Comparison of ENCODE assay signal across 19 mouse cellular contexts in the genomic region with DNA sequence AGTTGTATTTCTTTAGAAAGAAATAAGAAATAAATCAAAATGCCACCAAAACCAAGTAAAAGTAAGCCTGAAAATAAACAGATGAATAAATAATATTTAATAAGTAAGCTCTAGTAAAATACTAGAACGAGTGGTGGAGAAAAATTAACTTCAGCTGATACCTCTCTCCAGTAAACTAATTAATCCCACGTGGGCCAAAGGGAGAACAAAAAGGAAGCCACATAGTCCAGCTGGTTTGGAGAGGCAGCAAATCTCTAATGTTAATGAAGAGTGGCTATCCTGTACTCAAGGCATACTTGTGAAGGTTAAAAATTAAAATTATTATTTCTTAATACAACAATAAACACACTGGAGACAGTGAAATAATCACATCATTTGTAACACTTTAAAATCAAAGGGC. TPM values are rescaled to one million over a fixed set of nuclear protein-coding genes. Genes with fewer than 3 reads are reported as not detected.
A peak's percentile ranks its signal among the peaks of the same experiment; 100 is the strongest.
DNase-seq lines count a peak whose midpoint lies in the region; ATAC-seq and TF ChIP-seq lines count a peak whose summit lies in the region.
"Had no signal": no experiment of that assay in that cellular context is flagged by ENCODE, and none has a peak within 500 bp of the region (broad histone marks: within the 10 kb centered on the region; RNA-seq: fewer than 3 reads in every experiment).

No protein-coding gene starts in this region.

- intact Hi-C loops in heart, adult 2 months (cut with DNase I) = no loop called here
- intact Hi-C loops in heart, postnatal 36 days (cut with DNase I) = no loop called here

- no peak for DNase-seq in heart, embryonic 10.5 days (ENCODE audit: low spot score)
- DNase-seq in heart, adult 2 months = no peak
- no peak for DNase-seq in heart, postnatal 0 days (ENCODE audit: low spot score)
- DNase-seq in heart, postnatal 36 days = no peak
- DNase-seq in lung, embryonic 14.5 days = no peak
- no peak for DNase-seq in lung, adult 18-20 months
- DNase-seq in embryonic facial prominence, embryonic 10.5 days (ENCODE audit: low spot score) = no peak
- no peak for DNase-seq in retina, postnatal 1 day
- DNase-seq: cerebellum, adult 8-10 months; cerebellum, postnatal 36 days; liver, embryonic 13.5 days; right cerebral cortex, postnatal 25 days; spleen, adult 18-20 months had no signal

- H3K4me1 ChIP-seq in heart, embryonic 10.5 days = peaks cover 15% of the 10 kb centered on the region
- peaks cover 2% of the 10 kb centered on the region for H3K4me1 ChIP-seq in heart, adult 2 months (ENCODE audit: control insufficient read depth, insufficient read depth, low read length)
- H3K4me1 ChIP-seq in heart, postnatal 0 days (ENCODE audit: control insufficient read depth, insufficient read depth) = peaks cover 8% of the 10 kb centered on the region
- peaks cover 6% of the 10 kb centered on the region for H3K4me1 ChIP-seq in lung, embryonic 14.5 days (ENCODE audit: insufficient read depth)
- H3K4me1 ChIP-seq in embryonic facial prominence, embryonic 10.5 days = peaks cover 24% of the 10 kb centered on the region
- H3K4me1 ChIP-seq: intestine, embryonic 15.5 days had no signal

- peaks cover 10% of the 10 kb centered on the region for H3K36me3 ChIP-seq in heart, embryonic 10.5 days
- no peaks in the 10 kb centered on the region for H3K36me3 ChIP-seq in heart, adult 2 months (ENCODE audit: control insufficient read depth, insufficient read depth, low read length)
- no peaks in the 10 kb centered on the region for H3K36me3 ChIP-seq in heart, postnatal 0 days (replicated peaks; ENCODE audit: control insufficient read depth, insufficient read depth, low read length)
- peaks cover 4% of the 10 kb centered on the region; the same call in 1 of the 2 replicates for H3K36me3 ChIP-seq in lung, embryonic 14.5 days (ENCODE audit: insufficient read depth)
- H3K36me3 ChIP-seq in embryonic facial prominence, embryonic 10.5 days (replicated peaks) = peaks cover 21% of the 10 kb centered on the region
- H3K36me3 ChIP-seq: embryonic facial prominence, embryonic 15.5 days; intestine, embryonic 15.5 days; liver, embryonic 13.5 days had no signal

- WGBS in heart, embryonic 10.5 days = 67% methylated on average over 2 of the region's 2 CpGs
- WGBS in heart, adult 2 months = 38% methylated on average over 2 of the region's 2 CpGs
- WGBS in heart, postnatal 0 days = 61% methylated on average over 2 of the region's 2 CpGs
- WGBS in lung, embryonic 14.5 days = 19% methylated on average over 2 of the region's 2 CpGs
- 30% methylated on average over 2 of the region's 2 CpGs for WGBS in embryonic facial prominence, embryonic 10.5 days

- no peak for ATAC-seq in heart, postnatal 0 days (ENCODE audit: insufficient read depth, low read depth)
- ATAC-seq in lung, embryonic 14.5 days (ENCODE audit: insufficient read depth) = no peak
- ATAC-seq: forebrain, embryonic 16.5 days; intestine, embryonic 15.5 days had no signal

- no peaks in the 10 kb centered on the region for H3K27me3 ChIP-seq in heart, embryonic 10.5 days (ENCODE audit: insufficient read depth, poor library complexity, severe bottlenecking)
- H3K27me3 ChIP-seq in heart, adult 2 months (ENCODE audit: control insufficient read depth, insufficient read depth, low read length) = no peaks in the 10 kb centered on the region
- H3K27me3 ChIP-seq in heart, postnatal 0 days (ENCODE audit: control insufficient read depth, insufficient read depth, low read length) = no peaks in the 10 kb centered on the region
- no peaks in the 10 kb centered on the region for H3K27me3 ChIP-seq in lung, embryonic 14.5 days (ENCODE audit: insufficient read depth, low read length)
- no peaks in the 10 kb centered on the region for H3K27me3 ChIP-seq in embryonic facial prominence, embryonic 10.5 days (replicated peaks; ENCODE audit: low read depth, poor library complexity, severe bottlenecking)
- H3K27me3 ChIP-seq: embryonic facial prominence, embryonic 15.5 days; intestine, embryonic 15.5 days; kidney, embryonic 15.5 days; liver, embryonic 13.5 days had no signal

- H3K9me3 ChIP-seq in heart, embryonic 10.5 days = no peaks in the 10 kb centered on the region
- H3K9me3 ChIP-seq in heart, postnatal 0 days (replicated peaks; ENCODE audit: control insufficient read depth, low read length) = no peaks in the 10 kb centered on the region
- H3K9me3 ChIP-seq in lung, embryonic 14.5 days (ENCODE audit: low read depth, low read length) = no peaks in the 10 kb centered on the region
- no peaks in the 10 kb centered on the region for H3K9me3 ChIP-seq in embryonic facial prominence, embryonic 10.5 days
- H3K9me3 ChIP-seq: embryonic facial prominence, embryonic 15.5 days; intestine, embryonic 15.5 days; kidney, embryonic 15.5 days; liver, embryonic 13.5 days had no signal

- peaks cover 7% of the 10 kb centered on the region for H3K79me2 ChIP-seq in heart, adult 2 months (replicated peaks; ENCODE audit: control insufficient read depth, insufficient read depth, low read length)

- H3K4me3 ChIP-seq in heart, embryonic 10.5 days = peak overlapping the region; percentile 42
- H3K4me3 ChIP-seq in heart, adult 2 months = no peak overlapping the region
- no peak overlapping the region for H3K4me3 ChIP-seq in heart, postnatal 0 days (ENCODE audit: low read depth, low read length)
- H3K4me3 ChIP-seq in lung, embryonic 14.5 days (ENCODE audit: low read depth, low read length) = no peak overlapping the region
- H3K4me3 ChIP-seq in embryonic facial prominence, embryonic 10.5 days = peak overlapping the region; percentile 42
- H3K4me3 ChIP-seq: embryonic facial prominence, embryonic 15.5 days; intestine, embryonic 15.5 days; kidney, embryonic 15.5 days; liver, embryonic 13.5 days had no signal

- no peak for TF ChIP-seq POLR2A in heart, adult 2 months (IDR thresholded peaks at IDR 0.05; ENCODE audit: insufficient read depth, low read depth, low read length)

- peak overlapping the region; percentile 79 for H3K27ac ChIP-seq in heart, embryonic 10.5 days
- no peak overlapping the region for H3K27ac ChIP-seq in heart, adult 2 months
- H3K27ac ChIP-seq in heart, postnatal 0 days (ENCODE audit: low read depth) = no peak overlapping the region
- no peak overlapping the region for H3K27ac ChIP-seq in lung, embryonic 14.5 days (ENCODE audit: low read depth)
- peak overlapping the region; percentile 73 for H3K27ac ChIP-seq in embryonic facial prominence, embryonic 10.5 days (replicated peaks)
- H3K27ac ChIP-seq: hindbrain, embryonic 14.5 days; intestine, embryonic 15.5 days; macrophage had no signal

- H3K4me2 ChIP-seq in heart, postnatal 0 days (ENCODE audit: low read depth, low read length) = peak overlapping the region; percentile 28; the same call in 1 of the 2 replicates
- H3K4me2 ChIP-seq in lung, embryonic 14.5 days = peak overlapping the region; percentile 25; the same call in 1 of the 2 replicates
- H3K4me2 ChIP-seq: embryonic facial prominence, embryonic 15.5 days; hindbrain, embryonic 14.5 days; intestine, embryonic 15.5 days; liver, embryonic 13.5 days had no signal

- H3K9ac ChIP-seq in heart, adult 2 months (ENCODE audit: low read depth, low read length) = no peak overlapping the region
- H3K9ac ChIP-seq in heart, postnatal 0 days (replicated peaks; ENCODE audit: low read depth, low read length) = no peak overlapping the region
- H3K9ac ChIP-seq in lung, embryonic 14.5 days = no peak overlapping the region
- H3K9ac ChIP-seq: embryonic facial prominence, embryonic 15.5 days; hindbrain, embryonic 14.5 days; intestine, embryonic 15.5 days; kidney, embryonic 15.5 days; liver, embryonic 13.5 days had no signal

- TF ChIP-seq CTCF in heart, adult 2 months (IDR thresholded peaks at IDR 0.05) = no peak
- no peak for TF ChIP-seq CTCF in heart, postnatal 0 days (IDR thresholded peaks at IDR 0.05; ENCODE audit: low read depth)
- no peak for TF ChIP-seq CTCF in lung, embryonic 14.5 days (IDR thresholded peaks at IDR 0.05; ENCODE audit: low read depth)

- TF ChIP-seq EP300 in heart, adult 2 months (IDR thresholded peaks at IDR 0.05; ENCODE audit: insufficient read depth, low read depth, low read length) = no peak
- no peak for TF ChIP-seq EP300 in heart, postnatal 0 days (IDR thresholded peaks at IDR 0.05; ENCODE audit: low read depth)

RNA-seq across cellular contexts. Expression of a gene that starts 5.1 kb away (rescaled TPM):
- polyA plus RNA-seq in heart, embryonic 10.5 days (2016; fragmentation: Nextera tagmentation; extraction: Ambion mirVana) = 3.2 TPM in 2 replicates
- 1 to 10 TPM; 2.3 to 2.4 TPM for total RNA-seq in heart, adult 2 months (2021)
- 0.21 and 0.44 TPM in 2 replicates for polyA plus RNA-seq in heart, adult 2 months (2012; rRNA removed)
- not detected in 2 replicates for total RNA-seq in heart, postnatal 0 days (2014; rRNA removed; ENCODE audit: low replicate concordance)
- 0.75 and 1.1 TPM in 2 replicates for polyA plus RNA-seq in heart, postnatal 0 days (2015; fragmentation: Nextera tagmentation; extraction: Ambion mirVana)
- total RNA-seq in heart, postnatal 36 days (2021) = 1 to 10 TPM; 1.8 to 3.1 TPM
- polyA plus RNA-seq in lung, embryonic 14.5 days (2014; fragmentation: Nextera tagmentation; extraction: Ambion mirVana) = 2.7 and 3.6 TPM in 2 replicates
- polyA plus RNA-seq in embryonic facial prominence, embryonic 10.5 days (2016; fragmentation: Nextera tagmentation; extraction: Ambion mirVana) = 3.9 and 4.4 TPM in 2 replicates

RNA-seq across cellular contexts. Expression of a gene that starts 13.3 kb away (rescaled TPM):
- 108 and 118 TPM in 2 replicates for polyA plus RNA-seq in heart, embryonic 10.5 days (2016; fragmentation: Nextera tagmentation; extraction: Ambion mirVana)
- total RNA-seq in heart, adult 2 months (2021) = 10 to 100 TPM; 47.2 to 47.5 TPM
- 30.0 and 43.3 TPM in 2 replicates for polyA plus RNA-seq in heart, adult 2 months (2012; rRNA removed)
- 110 and 149 TPM in 2 replicates for total RNA-seq in heart, postnatal 0 days (2014; rRNA removed; ENCODE audit: low replicate concordance)
- polyA plus RNA-seq in heart, postnatal 0 days (2015; fragmentation: Nextera tagmentation; extraction: Ambion mirVana) = 57.1 and 57.7 TPM in 2 replicates
- total RNA-seq in heart, postnatal 36 days (2021) = 10 to 100 TPM; 50.1 to 52.8 TPM
- 69.2 and 71.2 TPM in 2 replicates for polyA plus RNA-seq in lung, embryonic 14.5 days (2014; fragmentation: Nextera tagmentation; extraction: Ambion mirVana)
- polyA plus RNA-seq in embryonic facial prominence, embryonic 10.5 days (2016; fragmentation: Nextera tagmentation; extraction: Ambion mirVana) = 82.6 and 89.3 TPM in 2 replicates

RNA-seq across cellular contexts. Expression of a gene that starts 41.3 kb away (rescaled TPM):
- 170 and 220 TPM in 2 replicates for polyA plus RNA-seq in heart, embryonic 10.5 days (2016; fragmentation: Nextera tagmentation; extraction: Ambion mirVana)
- total RNA-seq in heart, adult 2 months (2021) = 1 to 10 TPM; 9.2 to 9.3 TPM
- 3.8 and 7.2 TPM in 2 replicates for polyA plus RNA-seq in heart, adult 2 months (2012; rRNA removed)
- 19.8 and 20.9 TPM in 2 replicates for total RNA-seq in heart, postnatal 0 days (2014; rRNA removed; ENCODE audit: low replicate concordance)
- polyA plus RNA-seq in heart, postnatal 0 days (2015; fragmentation: Nextera tagmentation; extraction: Ambion mirVana) = 54.1 and 60.7 TPM in 2 replicates
- 10 to 100 TPM; 10.5 to 10.9 TPM for total RNA-seq in heart, postnatal 36 days (2021)
- 281 and 288 TPM in 2 replicates for polyA plus RNA-seq in lung, embryonic 14.5 days (2014; fragmentation: Nextera tagmentation; extraction: Ambion mirVana)
- polyA plus RNA-seq in embryonic facial prominence, embryonic 10.5 days (2016; fragmentation: Nextera tagmentation; extraction: Ambion mirVana) = 269 and 272 TPM in 2 replicates

Comparison
In these comparisons a context has a peak if more than half of its experiments do, and no peak if none do; other contexts are left out.
1. H3K27ac ChIP-seq: peak in heart, embryonic 10.5 days (single experiment) and embryonic facial prominence, embryonic 10.5 days (single experiment); none in heart, adult 2 months (single experiment), heart, postnatal 0 days (single experiment) and lung, embryonic 14.5 days (single experiment).
2. H3K4me3 ChIP-seq: peak in heart, embryonic 10.5 days (single experiment) and embryonic facial prominence, embryonic 10.5 days (single experiment); none in heart, adult 2 months (single experiment), heart, postnatal 0 days (single experiment) and lung, embryonic 14.5 days (single experiment).